Mouse (Mus musculus) intestine, postnatal 0 days (tissue): ENCODE measurements at regions not wholly inside any gene's neighbourhood (a gene's known extent, or its start where the extent isn't known, plus 50 kb on each side); places are given as distances from the start of the nearest gene placed in this dataset.

Experiments used
- ATAC-seq: fragments of 200-750 bp; cut with Nextera tagmentation; 2 replicates; pipeline ENCODE4 v1.8.0; 2017; ENCODE audit warnings: mild to moderate bottlenecking, moderate TSS enrichment, moderate library complexity
- H3K27ac ChIP-seq: fragments of 300-500 bp; sonication (generic); 2 replicates; pipeline ENCODE4 v1.5.1; 2014; ENCODE audit warnings: mild to moderate bottlenecking, low read depth, low read length, moderate library complexity
- H3K27me3 ChIP-seq: fragments of 300-500 bp; sonication (generic); replicated peaks from 2 replicates; pipeline ENCODE4 v1.6.1; 2014; ENCODE audit warnings: low read length, mixed read lengths; ENCODE audit not compliant: control insufficient read depth, insufficient read depth
- H3K36me3 ChIP-seq: fragments of 300-500 bp; sonication (generic); 2 replicates; pipeline ENCODE4 v1.6.1; 2014; ENCODE audit warnings: mild to moderate bottlenecking, moderate library complexity; ENCODE audit not compliant: control insufficient read depth, insufficient read depth
- H3K4me1 ChIP-seq: fragments of 300-500 bp; sonication (generic); replicated peaks from 2 replicates; pipeline ENCODE4 v1.6.1; 2014; ENCODE audit warnings: antibody characterized with exemption, low read length, mixed read lengths; ENCODE audit not compliant: control insufficient read depth, insufficient read depth
- H3K4me2 ChIP-seq: fragments of 300-500 bp; sonication (generic); replicated peaks from 2 replicates; pipeline ENCODE4 v1.6.1; 2014; ENCODE audit warnings: low read depth, mild to moderate bottlenecking, moderate library complexity
- H3K4me3 ChIP-seq: fragments of 300-500 bp; sonication (generic); 2 replicates; pipeline ENCODE4 v1.5.1; 2014; ENCODE audit warnings: low read depth, low read length
- H3K9ac ChIP-seq: fragments of 300-500 bp; sonication (generic); 2 replicates; pipeline ENCODE4 v1.6.1; 2014; ENCODE audit warnings: mild to moderate bottlenecking, low read depth, low read length
- H3K9me3 ChIP-seq: fragments of 300-500 bp; sonication (generic); 2 replicates; pipeline ENCODE4 v1.6.1; 2016; ENCODE audit warnings: mixed run types; ENCODE audit not compliant: control insufficient read depth
- CTCF ChIP-seq: sonication (generic); IDR thresholded peaks from 2 replicates; pipeline ENCODE4 v1.5.1; 2016; ENCODE audit warnings: low read depth, mild to moderate bottlenecking, control low read depth, antibody characterized with exemption, moderate library complexity
- WGBS: fragments of 180-500 bp; shearing (Covaris S2); extraction: QIAGEN DNeasy Blood & Tissue Kit; methylation state at CpG from one replicate; pipeline ENCODE4 v1.1.7; 2014; 5-methylcytosine and 5-hydroxymethylcytosine counted together

DNA sequence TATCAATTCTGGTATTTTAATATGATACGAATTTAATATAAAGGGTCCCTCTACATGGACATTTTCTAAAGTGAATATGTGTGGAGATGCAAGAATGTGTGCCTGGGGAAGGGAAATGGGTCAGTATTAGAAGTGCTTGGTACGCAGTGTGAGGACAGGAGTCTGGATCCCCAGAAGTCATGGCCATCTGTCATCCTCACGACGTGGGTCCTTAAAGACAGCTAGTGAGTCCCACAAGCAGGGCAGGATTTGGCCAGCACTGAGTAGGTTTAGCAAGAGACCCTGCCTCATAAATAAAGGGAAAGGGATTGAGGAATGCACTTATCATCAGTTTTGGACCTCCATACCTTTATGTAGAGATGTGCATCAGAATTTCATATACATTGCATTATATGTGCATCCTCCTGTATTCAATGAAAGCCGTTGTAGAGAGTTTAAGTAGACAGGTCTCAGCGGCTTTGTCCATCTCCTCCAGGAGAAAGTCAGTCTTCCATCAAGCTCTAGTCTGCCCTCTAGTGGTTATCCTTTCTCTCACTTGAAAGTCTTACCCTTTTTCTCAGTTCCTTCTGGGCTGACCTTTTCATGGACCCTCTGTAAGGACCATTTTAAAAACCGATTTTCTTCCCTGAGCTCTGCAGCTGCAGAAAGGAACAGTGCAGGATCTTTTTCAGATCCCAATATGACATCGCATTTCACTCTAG, 434.0 kb upstream of the Apob start:
- no peaks in the 10 kb centered on the region for H3K27me3 ChIP-seq
- H3K9me3 ChIP-seq, result no peaks in the 10 kb centered on the region
- no peak overlapping the region for H3K4me3 ChIP-seq
- no peak overlapping the region for H3K4me2 ChIP-seq
- TF ChIP-seq CTCF, result peak; percentile 80
- no peak for ATAC-seq
- H3K9ac ChIP-seq, result no peak overlapping the region
- no peak overlapping the region for H3K27ac ChIP-seq
- WGBS, result 54% methylated on average over 8 of the region's 8 CpGs
- H3K4me1 ChIP-seq, result no peaks in the 10 kb centered on the region
- H3K36me3 ChIP-seq, result no peaks in the 10 kb centered on the region

DNA sequence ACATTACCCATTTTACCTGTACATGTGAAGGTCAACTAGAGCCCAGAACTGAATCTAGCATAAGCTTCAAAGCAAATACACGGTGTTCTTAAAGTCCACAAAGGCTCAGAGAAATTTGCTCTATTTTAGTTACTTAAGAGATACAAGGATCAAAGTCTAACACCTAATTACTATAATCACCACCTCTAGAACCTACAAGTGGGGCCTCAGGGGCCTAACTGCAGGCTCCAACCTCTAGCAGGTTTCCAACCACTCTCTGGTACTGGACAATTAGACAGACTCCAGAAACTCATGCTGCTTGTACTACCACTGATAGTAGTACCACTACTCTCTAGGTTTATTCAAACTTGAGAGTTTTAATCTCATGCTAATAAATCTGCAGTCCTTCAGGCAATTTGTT, 428.7 kb upstream of the Apob start:
- WGBS, result 21% methylated on average over 1 of the region's 1 CpGs
- no peak overlapping the region for H3K27ac ChIP-seq
- no peak overlapping the region for H3K4me2 ChIP-seq
- H3K9me3 ChIP-seq, result no peaks in the 10 kb centered on the region
- no peak overlapping the region for H3K4me3 ChIP-seq
- no peaks in the 10 kb centered on the region for H3K27me3 ChIP-seq
- no peaks in the 10 kb centered on the region for H3K36me3 ChIP-seq
- H3K9ac ChIP-seq, result no peak overlapping the region
- peak; percentile 87 for ATAC-seq
- no peaks in the 10 kb centered on the region for H3K4me1 ChIP-seq
- TF ChIP-seq CTCF, result no peak

DNA sequence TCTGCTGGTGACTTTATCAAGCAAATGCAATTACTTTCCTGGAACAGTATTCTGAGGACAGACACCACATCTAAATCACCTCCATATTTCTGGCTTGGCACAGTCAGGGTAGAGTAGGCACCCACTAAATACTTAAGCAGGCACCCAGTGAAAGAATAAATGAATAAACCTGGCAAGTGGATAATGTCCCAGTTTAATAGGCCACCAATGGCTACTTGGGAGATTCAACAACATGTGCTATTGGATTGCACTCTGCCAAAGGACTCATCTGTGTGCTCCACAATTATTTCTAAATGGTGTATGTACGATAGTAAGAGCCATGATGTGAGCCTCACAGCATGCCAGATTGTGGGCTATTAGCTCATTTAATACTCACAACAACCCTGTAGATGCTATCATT, 417.2 kb upstream of the Apob start:
- Histone ChIP-seq H3K9me3 (no peaks in the 10 kb centered on the region), H3K4me3 (no peak overlapping the region), H3K4me2 (no peak overlapping the region), H3K36me3 (no peaks in the 10 kb centered on the region), H3K4me1 (no peaks in the 10 kb centered on the region), H3K27me3 (no peaks in the 10 kb centered on the region), H3K27ac (no peak overlapping the region), H3K9ac (no peak overlapping the region)
- ATAC-seq, result no peak
- WGBS, result 64% methylated on average over 1 of the region's 1 CpGs
- TF ChIP-seq CTCF, result no peak

GRCm38 (mm10) chr12:7576081-7576480, 401.4 kb upstream of the Apob start:
- Histone ChIP-seq H3K27me3 (no peaks in the 10 kb centered on the region), H3K4me3 (no peak overlapping the region), H3K27ac (no peak overlapping the region), H3K36me3 (no peaks in the 10 kb centered on the region), H3K4me1 (no peaks in the 10 kb centered on the region), H3K9ac (no peak overlapping the region), H3K4me2 (no peak overlapping the region), H3K9me3 (no peaks in the 10 kb centered on the region)
- 94% methylated on average over 2 of the region's 2 CpGs for WGBS
- no peak for TF ChIP-seq CTCF
- no peak for ATAC-seq

DNA sequence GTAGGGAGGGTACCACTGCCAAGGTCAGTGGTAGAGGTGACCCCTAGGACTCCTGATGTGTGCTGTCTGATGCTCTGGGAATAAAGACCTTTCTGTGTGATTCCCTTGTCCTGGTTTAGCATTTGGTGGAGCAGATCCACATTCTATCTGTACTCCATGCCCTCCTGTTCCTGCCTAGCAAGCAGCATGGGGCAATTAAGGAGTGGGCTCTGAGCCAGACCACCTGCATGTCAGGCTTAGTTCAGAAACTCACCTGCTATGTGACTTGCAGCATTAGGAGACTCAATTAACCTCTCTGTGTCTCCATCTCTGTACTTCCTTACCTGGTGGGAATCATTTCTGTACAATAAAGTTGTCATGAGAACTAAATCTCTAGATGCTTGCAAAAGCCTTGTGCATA, 389.9 kb upstream of the Apob start:
- Histone ChIP-seq H3K4me3 (no peak overlapping the region), H3K27ac (no peak overlapping the region), H3K4me2 (no peak overlapping the region), H3K9me3 (no peaks in the 10 kb centered on the region), H3K36me3 (no peaks in the 10 kb centered on the region), H3K27me3 (no peaks in the 10 kb centered on the region), H3K4me1 (no peaks in the 10 kb centered on the region), H3K9ac (no peak overlapping the region)
- no peak for ATAC-seq
- no peak for TF ChIP-seq CTCF

DNA sequence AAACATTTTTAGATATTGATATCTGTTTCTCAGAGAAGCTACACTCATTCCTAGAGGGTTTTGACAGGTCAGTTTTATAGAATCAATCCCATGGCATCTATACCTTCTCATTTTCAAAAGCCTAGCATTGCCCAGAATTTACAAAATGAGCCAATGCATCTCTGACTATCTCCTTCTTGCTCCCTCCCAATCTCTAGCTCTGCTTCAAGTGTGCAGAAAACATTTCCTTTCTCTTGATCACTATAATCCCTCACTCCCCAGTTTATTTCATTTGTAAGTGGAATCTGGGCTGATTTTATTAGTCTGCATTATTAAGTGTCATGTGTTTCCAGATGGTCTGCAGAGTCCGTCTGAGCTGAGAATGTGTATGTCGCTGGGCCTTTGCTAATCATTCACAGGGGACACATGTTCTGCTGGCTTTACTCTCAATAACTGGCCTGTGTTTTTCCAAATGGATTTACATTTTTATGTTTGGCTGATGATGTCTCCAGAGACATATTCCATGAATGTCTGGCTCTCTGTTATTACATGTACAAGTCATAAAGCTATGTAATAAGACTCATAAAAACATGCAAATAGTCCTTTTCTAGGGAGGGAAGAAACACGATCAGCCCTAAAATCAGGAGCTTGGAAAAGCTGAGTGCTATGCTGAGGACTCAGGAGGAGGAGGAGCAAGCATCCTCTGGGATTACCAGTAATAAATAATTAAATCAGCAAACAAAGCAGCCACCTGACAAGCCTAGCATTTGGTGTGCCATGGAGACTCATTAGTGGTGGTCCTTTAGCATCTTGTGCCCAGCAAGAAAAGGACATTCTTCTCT, 366.0 kb upstream of the Apob start:
- Histone ChIP-seq H3K4me2 (no peak overlapping the region), H3K4me1 (no peaks in the 10 kb centered on the region), H3K27ac (no peak overlapping the region), H3K36me3 (no peaks in the 10 kb centered on the region), H3K9ac (no peak overlapping the region), H3K27me3 (no peaks in the 10 kb centered on the region), H3K9me3 (no peaks in the 10 kb centered on the region), H3K4me3 (no peak overlapping the region)
- no peak for TF ChIP-seq CTCF
- ATAC-seq, result no peak
- 52% methylated on average over 3 of the region's 3 CpGs for WGBS
